Mouse (Mus musculus): ENCODE measurements around the gene Fkbp6.

The Fkbp6 gene

GRCm38 (mm10) chr5:135274663-135275396 is 75.0 kb downstream of the Fkbp6 start:
- DNase-seq (ENCODE audit: low spot score in 2 of 2): no peak

DNA sequence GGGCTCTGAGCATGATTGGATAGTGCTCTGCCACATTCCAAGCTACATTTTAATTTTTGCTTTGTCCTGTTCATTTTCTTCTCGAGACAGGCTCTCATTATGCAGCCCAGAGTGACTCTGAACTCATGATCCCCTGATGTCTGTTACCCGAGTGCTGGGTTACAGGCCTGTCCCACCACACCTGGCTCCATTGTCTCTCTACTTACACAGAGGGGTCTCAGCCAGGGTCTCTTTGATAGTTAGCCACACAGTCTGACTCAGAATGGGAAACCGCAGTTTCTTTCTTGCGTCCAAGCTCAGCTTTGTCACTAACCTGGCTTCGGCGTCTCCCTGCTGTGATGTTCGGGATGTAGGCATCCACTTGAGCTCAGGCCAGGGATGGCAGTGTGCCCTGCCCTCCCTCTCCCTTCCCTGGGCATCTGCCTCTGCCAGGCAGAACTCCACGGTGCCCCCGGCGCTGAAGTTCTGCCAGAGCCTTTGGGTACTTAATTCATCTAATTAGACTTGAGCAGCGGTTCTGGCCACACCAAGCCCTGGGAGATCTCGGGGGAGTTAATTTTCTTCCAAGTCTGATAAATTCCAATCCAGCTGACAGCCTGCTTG is 78.2 kb downstream of the Fkbp6 start:
- DNase-seq (ENCODE audit: low spot score in 2 of 2): peak; percentile 25 to 35

GRCm38 (mm10) chr5:135270361-135270760 is 79.5 kb downstream of the Fkbp6 start:
- no peak for DNase-seq (ENCODE audit: low spot score in 2 of 2)

- no peak for DNase-seq (ENCODE audit: low spot score in 2 of 2)
These were observed 80.4 kb downstream of the Fkbp6 start for GRCm38 (mm10) chr5:135269451-135269850.

DNA sequence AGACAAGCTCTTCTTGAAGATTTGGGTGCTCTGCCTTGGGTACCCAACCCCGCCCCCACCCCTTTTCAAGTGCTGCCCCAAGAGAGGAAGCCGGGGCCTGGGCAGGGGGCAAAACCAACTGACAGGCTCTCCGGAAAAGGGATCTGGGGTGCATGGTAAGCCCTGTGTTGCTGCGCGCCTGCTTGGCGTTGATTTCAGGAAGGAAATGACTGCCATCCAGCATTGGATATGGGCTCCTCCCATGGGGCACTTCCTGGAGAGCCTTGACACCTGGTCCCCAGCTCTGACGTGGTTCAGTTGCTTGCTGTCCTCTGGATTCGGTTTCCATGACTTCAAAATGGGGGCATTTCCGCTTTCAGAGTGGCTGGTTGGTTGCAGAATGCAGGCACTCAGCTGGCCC is 85.3 kb downstream of the Fkbp6 start:
- no peak for DNase-seq (ENCODE audit: low spot score in 2 of 2)

DNA sequence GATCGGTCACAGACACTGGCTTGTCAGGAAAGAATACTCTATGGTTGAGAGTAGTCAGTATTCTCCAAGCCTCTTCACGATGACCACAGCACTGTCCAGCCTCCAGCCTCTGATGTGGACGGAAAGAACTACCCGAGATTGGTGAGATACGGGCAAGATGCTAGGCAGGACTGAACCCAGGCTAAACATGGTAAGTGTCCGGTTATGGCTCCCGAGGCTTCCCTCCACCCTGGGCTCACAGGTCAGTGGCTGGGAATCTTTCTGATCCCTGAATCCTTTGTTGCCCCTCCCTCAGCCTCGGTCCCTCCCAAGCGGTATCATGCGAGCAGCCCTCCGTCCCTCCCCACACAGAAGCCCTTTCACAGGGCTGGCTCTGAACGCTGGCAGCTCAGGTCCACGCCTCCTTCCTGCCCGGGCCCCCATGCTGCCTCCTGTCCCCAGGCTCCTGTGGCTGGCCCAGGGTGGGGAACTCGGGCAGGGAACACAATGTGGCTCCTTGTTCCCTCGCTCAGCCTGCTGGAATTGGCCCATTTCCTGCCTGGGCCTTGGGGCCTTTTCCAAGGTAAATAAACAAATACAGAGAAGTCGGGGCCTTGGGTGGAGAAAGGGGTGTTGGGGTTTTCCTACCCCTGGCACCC is 85.9 kb downstream of the Fkbp6 start:
- peak in 1 of 2 experiments; percentile 44 for DNase-seq (ENCODE audit: low spot score in 2 of 2)

DNA sequence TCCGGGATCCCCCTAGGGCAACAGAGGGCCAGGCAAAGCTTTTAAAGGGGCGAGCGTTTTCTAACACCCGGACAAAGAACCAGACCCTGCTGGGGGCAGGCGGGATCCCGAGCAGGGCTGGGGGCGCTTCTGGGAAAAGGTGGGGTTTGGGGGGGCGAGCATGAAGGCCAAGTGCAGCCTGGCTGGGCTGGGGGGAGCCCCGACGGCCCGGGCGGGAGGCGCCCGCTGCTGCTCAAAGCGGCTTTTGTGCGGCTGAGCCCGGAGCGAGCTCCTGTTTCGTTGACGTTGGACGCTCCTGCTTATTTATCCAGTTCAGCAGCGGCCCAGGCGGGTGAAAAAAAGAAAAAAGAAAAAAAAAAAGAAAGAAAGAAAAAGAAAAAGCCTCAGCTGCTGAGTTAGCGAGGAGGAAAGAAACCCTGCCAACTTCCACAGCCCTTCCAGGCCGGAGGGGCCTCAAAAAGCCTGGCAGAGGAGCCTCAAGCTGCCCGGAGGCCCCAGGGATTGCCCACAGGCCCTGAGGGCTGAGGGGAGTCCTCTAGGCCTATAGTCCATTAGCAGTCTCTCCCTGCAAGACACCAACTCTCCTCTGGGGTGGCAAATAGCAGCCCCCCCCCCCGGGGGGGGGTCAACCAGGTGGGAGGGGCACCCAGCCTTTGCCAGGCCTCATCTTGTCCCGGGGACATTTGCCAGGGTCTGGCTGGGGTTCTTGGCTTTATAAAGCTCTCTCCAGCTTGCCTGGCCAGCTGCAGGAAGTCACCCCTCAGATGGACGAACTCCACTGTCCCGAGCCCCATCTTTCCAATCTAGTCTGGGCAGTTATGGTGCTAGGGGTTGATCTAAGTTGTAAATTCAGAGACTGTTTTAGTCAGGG is 91.3 kb downstream of the Fkbp6 start:
- DNase-seq (ENCODE audit: low spot score in 2 of 2): peak in 1 of 2 experiments; percentile 40

GRCm38 (mm10) chr5:135257559-135257958 is 92.3 kb downstream of the Fkbp6 start:
- DNase-seq (ENCODE audit: low spot score in 2 of 2): no peak

DNA sequence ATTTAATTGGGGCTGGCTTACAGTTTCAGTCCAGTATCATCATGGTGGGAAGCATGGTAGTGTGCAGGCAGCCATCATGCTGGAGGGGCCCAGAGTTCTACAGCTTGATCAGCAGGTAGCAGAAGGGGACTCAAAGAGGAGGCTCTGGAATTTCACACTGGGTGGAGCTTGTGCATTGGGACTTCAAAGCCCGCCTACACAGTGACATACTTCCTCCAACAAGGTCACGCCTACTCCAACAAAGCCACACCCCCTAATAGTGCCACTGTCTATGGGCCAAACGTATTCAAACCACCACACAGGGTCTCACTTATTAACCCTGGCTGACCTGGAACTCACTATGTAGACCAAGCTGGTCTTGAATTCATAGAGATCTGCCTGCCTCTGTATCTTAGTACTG is 93.7 kb downstream of the Fkbp6 start:
- no peak for DNase-seq (ENCODE audit: low spot score in 2 of 2)

DNA sequence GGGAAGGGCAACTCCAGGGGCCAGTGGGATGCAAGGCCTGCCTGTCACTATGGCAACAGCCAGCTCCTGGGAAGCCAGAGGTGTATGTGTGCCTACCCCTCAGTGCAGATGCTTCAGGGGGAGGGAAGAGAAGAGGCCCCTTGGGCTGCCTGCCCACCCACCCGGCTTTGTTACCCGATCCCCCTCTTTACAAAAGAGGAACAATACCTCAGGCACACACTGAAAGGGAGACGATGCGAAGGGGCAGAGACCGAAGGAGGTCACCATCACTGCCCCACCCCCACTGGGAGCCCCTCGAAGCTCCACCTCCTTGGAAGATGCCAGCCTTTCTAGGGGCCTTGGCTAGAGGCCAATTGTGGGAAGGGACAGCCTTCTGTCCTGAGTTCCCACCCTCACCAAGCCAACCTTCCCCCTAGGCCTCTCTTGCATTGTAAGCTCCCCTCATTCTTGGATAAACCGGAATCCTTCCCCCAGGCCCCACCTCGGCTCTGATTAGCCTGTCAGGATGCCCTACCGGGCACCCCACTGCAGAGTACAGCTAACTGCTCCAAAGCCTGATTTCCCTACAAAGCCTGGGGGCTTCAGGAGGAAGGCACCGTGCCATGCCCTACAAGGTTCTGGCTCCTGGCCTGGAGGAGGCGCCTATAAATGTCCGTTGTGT is 96.0 kb downstream of the Fkbp6 start:
- no peak for DNase-seq (ENCODE audit: low spot score in 2 of 2)

DNA sequence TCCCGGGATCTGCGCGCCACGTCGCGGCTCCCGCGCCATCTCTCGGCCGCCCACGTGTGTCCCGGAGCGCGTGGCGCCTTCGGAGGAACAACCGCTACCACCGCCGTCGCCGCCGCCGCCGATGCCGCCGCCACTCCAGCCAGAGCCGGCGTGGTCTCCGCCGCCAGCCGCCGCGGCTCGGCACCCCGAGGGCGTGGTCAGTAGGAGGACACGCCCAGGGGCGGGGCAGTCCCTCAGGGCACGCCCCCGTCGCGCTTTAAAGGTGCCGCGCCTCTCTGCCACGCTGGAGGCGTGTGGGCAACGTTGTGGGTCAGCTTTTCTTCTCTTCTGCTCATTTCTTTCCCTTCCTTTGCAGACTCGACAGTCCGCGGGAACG is 98.8 kb downstream of the Fkbp6 start, which contains the start of gene Fzd9:
Gene Fzd9, minus strand, starts transcription at position 152 of the 376 bp plus-strand sequence.
- DNase-seq (ENCODE audit: low spot score in 2 of 2): peak; percentile 73 to 83

- DNase-seq (ENCODE audit: low spot score in 2 of 2): no peak
These were observed 99.4 kb downstream of the Fkbp6 start for GRCm38 (mm10) chr5:135250186-135251078.

DNA sequence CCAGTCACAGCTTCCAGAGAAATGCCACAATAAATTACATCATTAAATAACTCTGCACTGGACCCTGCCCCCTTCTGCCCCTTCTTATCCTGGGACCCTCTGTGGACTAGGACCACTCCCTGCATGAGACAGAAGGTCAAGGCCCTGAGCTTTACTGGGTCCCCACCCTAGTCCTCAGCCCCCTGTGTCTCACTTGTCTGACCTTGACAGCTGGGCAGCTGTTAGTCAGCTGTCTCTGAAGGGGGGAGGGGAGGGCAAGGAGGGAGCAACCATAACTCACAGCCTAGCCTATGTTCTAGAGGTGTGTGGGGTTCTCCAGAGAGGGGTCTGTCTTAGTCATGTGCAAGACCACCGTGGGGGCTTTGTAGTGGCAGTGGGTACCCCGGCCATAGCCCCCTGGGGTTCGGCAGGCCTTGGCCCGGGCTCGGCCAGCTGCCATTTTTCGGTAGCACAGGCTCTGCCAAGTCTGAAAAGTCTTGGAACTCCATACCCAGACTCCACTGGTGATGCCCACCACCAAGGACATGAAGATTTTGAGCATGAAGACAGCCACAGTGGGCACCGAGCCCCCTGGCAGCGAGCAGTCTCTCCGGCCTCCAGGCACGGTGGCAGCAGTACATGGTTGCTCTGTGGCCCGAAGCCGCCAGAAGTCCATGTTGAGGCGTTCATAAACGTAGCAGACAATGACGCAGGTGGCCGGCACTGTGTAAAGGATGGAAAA is 100.7 kb downstream of the Fkbp6 start:
- no peak for DNase-seq (ENCODE audit: low spot score in 2 of 2)

- DNase-seq (ENCODE audit: low spot score in 2 of 2): no peak
These were observed 102.5 kb downstream of the Fkbp6 start for GRCm38 (mm10) chr5:135247337-135247736.

DNA sequence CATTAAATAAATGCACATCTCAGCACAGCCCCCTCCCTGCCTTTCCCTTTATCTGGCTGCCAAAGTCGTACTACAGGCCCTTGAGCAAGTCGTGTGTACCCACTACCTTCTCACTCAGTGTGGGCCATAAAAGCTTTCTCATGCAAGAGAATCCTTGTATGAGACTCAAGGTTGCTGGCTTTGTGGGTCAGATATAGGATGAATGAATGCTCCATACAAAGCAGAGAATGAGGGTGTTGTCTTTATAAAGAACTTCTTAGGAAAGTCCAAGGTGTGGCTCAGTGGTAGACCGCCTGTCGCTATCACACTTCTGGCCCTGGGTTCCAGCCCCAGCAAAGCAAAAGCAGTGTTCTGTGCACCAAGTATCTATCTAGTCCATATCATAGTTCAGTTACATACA is 103.3 kb downstream of the Fkbp6 start:
- no peak for DNase-seq (ENCODE audit: low spot score in 2 of 2)

- DNase-seq (ENCODE audit: low spot score in 2 of 2): no peak
These were observed 106.7 kb downstream of the Fkbp6 start for GRCm38 (mm10) chr5:135243166-135243565.

GRCm38 (mm10) chr5:135242608-135243007 is 107.2 kb downstream of the Fkbp6 start:
- no peak for DNase-seq (ENCODE audit: low spot score in 2 of 2)

DNA sequence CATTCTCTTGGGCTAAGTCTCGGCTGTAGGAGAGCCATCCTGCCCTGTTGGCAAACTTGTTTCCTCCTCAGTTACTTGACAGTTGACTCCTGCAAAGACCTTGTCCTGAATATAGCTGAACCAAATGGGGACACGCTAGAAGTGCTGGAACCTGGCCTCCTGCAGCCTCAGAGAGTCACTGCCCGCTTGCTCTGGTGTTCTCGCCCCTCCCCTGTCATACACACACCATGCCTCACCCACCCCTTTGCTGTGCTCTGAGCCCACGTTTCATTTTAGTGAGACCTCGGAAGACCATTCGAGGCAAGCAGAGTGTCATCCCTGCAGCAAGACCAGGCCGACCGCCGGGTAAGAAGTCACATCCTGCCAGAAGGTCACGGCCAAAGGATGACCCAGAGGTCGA is 107.7 kb downstream of the Fkbp6 start:
- DNase-seq (ENCODE audit: low spot score in 2 of 2): no peak
